Mouse (Mus musculus): ENCODE data around the gene Thoc6.

- TF ChIP-seq CTCF (IDR thresholded peaks at IDR 0.05; ENCODE audit: extremely low read depth, insufficient read depth, insufficient read length, insufficient replicate concordance), result no peak
- no peak for TF ChIP-seq POLR2A (IDR thresholded peaks at IDR 0.05; ENCODE audit: low read depth, low read length)
Observed at GRCm38 (mm10) chr17:23682092-23682491, 8.4 kb upstream of the Thoc6 start.

All from spleen, adult 2 months (tissue).